ENCODE assay signal across 17 mouse cellular contexts in genomic region chr2:77838688-77839087, GRCm38 (mm10). TPM values are rescaled to one million over a fixed set of nuclear protein-coding genes. Genes with fewer than 3 reads are reported as not detected.
"Had no signal": no experiment of that assay in that cellular context is flagged by ENCODE, and none has a peak within 500 bp of the region (broad histone marks: within the 10 kb centered on the region; RNA-seq: fewer than 3 reads in every experiment).

No protein-coding gene starts in this region.

- H3K4me1 ChIP-seq: neural tube, embryonic 12.5 days; neural tube, embryonic 13.5 days; neural tube, embryonic 15.5 days; stomach, embryonic 15.5 days had no signal

- H3K9me3 ChIP-seq: neural tube, embryonic 12.5 days; neural tube, embryonic 13.5 days; neural tube, embryonic 15.5 days; stomach, embryonic 15.5 days had no signal

- H3K27ac ChIP-seq: neural tube, embryonic 12.5 days; neural tube, embryonic 13.5 days; neural tube, embryonic 15.5 days; stomach, embryonic 15.5 days; stomach, postnatal 0 days had no signal

- H3K4me2 ChIP-seq: neural tube, embryonic 12.5 days; neural tube, embryonic 13.5 days; neural tube, embryonic 15.5 days; stomach, embryonic 15.5 days had no signal

- H3K27me3 ChIP-seq: neural tube, embryonic 12.5 days; neural tube, embryonic 13.5 days; neural tube, embryonic 15.5 days; stomach, embryonic 15.5 days had no signal

- DNase-seq: retina, postnatal 1 day; right cerebral cortex, adult 18-20 months; right cerebral cortex, postnatal 14 days; right cerebral cortex, postnatal 25 days; right cerebral cortex, postnatal 4 days; thymus, adult 18-20 months; thymus, adult 2 months; thymus, postnatal 14 days; thymus, postnatal 25 days; thymus, postnatal 36 days; thymus, postnatal 4 days had no signal

- H3K4me3 ChIP-seq: neural tube, embryonic 12.5 days; neural tube, embryonic 13.5 days; neural tube, embryonic 15.5 days; stomach, embryonic 15.5 days had no signal

- H3K9ac ChIP-seq: neural tube, embryonic 12.5 days; neural tube, embryonic 13.5 days; neural tube, embryonic 15.5 days; stomach, embryonic 15.5 days had no signal

- H3K36me3 ChIP-seq: neural tube, embryonic 12.5 days; neural tube, embryonic 13.5 days; neural tube, embryonic 15.5 days; stomach, embryonic 15.5 days had no signal

RNA-seq across cellular contexts. Expression of gene Zfp385b, which starts 19.2 kb away (rescaled TPM):
- polyA plus RNA-seq: spleen, adult 2 months had no signal
